Mouse (Mus musculus) lung, postnatal 14 days (tissue): ENCODE results near the gene Cd320.
"Not testable (repeated sequence)": the region's sequence is repeated elsewhere in the genome, so short reads cannot be mapped to it uniquely, and the experiment has no call there.

Experiments
- DNase-seq: peaks from one replicate; pipeline ENCODE4 v3.0.0; 2021

Cd320 gene

DNA sequence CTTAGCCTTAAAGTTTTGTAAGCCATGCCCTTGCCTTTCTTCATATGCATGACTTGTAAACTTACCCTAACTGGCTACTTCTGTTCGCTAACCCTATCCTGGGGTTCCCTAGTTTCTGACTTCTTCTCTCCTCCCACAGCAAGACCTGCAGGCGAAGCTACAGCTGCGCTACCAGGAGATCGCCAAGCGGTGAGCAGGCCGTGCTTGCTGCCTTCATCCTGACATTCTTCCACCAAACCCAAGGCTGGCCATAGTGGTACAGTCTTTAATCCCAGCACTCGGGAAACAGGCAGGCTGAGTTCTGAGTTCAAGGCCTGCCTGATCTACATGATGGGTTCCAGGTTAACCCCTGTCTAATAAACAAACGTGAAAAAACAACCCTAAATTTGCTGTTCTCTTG is 17.4 kb upstream of the Cd320 start:
- no peak for DNase-seq

DNA sequence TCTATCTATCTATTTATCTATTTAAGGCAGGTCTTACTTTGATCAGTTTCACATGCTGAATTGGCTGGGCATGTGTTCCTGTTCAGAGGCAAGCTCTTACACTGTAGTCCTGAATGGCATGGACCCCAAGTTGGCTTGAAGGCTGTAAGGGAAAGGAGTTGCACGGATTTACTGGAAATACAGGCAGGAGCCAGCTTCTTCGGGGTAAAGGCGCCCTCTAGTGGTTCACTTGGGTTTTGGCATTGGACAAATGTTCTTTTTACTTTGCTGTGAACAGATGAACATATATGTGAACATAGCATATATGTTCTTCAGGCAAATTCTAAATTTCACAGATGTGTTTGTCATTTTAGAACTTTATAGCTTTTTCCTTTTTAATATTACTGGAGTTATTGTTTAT is 16.0 kb upstream of the Cd320 start:
- peak; percentile 81 for DNase-seq

DNA sequence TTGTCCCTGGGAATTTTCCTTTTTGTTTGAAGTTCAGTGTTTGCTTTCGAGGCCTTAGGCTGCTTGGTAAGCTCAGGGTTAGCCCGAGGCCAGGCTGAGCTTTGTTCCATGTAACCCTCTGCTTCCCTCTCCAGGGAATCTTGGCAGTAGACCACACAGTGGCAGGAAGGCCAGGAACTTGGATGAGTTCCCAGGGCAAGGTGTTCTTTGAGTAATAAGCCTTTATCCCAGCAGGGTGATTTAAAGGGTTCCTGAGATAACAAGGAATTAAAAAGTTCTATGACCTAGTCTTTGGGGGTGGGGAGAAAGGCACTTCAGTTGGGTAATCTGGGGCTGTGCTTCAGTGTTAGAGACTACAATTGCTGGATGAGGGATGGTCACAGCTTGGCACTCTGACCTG is 14.0 kb upstream of the Cd320 start:
- DNase-seq, result peak; percentile 74

DNA sequence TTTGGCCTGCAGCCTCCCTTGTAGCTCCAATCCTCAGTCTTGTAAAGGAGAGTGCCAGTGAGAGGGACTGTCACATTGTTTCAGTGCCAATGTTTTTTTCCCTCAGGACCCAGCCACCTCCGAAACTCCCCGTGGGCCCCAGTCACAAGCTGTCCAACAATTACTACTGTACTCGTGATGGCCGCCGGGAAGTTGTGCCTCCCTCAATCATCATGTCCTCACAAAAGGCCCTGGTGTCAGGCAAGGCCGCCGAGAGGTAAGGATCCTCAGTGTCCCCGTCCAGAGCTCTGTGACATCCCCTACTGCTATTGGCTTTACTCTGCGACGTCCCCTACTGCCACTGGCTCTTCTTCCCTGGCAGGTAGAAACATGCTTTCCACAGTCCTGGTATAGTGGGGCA is 13.3 kb upstream of the Cd320 start:
- DNase-seq, result no peak

DNA sequence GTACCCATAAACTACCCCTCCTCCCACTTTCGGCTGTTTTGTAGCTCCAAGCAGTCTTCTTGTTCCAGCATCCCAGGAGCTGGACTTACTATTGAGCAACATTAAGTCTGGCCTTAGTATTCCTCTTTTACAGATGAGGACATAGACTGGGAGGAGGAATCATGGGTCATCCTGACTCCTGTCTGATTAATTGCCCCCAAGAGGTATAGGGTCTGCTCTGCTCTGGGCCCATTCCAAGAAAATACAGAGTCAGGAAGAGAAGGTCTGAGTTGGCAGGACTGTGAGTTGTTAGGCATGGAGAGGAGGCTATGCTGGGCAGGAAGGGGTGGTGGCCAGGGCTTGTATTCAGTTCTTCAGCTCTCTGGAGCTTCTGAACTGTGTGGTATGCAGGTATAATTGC is 1.3 kb downstream of the Cd320 start:
- no peak for DNase-seq

DNA sequence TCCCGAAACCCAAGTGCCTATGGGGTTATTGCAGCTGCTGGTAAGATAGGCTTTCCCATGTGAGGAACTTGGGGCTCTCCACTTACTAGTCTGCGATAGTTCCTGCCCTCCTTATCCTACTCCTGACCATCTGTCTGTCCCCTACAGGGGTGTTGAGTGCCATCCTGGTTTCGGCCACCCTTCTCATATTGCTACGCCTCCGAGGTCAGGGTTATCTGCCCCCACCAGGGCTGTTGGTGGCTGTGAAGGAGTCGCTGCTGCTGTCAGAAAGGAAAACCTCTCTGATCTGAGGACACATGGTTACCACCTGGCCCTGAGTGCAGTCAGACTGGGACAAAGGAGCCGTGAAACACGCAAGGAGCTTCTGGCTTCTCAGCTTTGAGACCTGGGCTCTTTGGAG is 5.2 kb downstream of the Cd320 start:
- no peak for DNase-seq

DNA sequence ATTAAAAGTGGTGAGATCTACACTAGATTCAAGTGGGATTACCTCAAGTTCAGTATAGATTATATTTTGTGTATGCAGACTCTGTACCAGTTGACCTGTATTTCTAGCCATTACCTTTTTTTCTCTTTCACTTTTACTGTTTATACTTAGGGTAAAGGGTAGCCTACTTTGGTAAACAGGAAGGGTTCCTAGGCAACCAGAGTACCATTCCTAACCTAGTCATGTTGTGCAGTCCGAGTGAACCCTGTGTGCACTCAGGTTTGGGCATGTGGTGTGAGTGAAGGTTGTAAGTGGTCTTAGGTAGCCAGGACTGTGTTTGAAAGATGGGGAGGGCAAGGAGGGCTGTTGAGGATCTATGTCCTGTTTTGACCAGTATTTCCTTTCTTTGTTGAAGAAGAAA is 8.4 kb downstream of the Cd320 start:
- no peak for DNase-seq

DNA sequence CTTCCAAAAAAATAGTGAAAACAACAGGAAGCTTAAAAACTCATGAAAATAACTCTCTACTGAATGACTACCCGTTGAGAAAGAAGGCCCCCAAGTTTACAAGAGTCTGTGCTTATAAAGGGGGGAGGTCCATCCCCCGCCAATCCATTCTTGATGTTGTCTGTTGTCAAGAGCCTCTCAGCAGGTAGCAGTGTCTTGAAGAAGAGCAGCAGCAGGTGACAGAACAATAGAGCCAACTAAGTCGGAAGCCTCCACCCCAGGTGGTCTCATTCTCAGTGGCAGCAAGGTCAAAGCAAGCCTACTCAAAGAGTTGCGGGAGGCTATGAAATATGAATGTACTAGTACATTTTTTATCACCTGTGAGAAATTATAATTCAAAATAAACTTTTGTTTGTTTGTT is 14.9 kb downstream of the Cd320 start:
- no peak for DNase-seq

DNA sequence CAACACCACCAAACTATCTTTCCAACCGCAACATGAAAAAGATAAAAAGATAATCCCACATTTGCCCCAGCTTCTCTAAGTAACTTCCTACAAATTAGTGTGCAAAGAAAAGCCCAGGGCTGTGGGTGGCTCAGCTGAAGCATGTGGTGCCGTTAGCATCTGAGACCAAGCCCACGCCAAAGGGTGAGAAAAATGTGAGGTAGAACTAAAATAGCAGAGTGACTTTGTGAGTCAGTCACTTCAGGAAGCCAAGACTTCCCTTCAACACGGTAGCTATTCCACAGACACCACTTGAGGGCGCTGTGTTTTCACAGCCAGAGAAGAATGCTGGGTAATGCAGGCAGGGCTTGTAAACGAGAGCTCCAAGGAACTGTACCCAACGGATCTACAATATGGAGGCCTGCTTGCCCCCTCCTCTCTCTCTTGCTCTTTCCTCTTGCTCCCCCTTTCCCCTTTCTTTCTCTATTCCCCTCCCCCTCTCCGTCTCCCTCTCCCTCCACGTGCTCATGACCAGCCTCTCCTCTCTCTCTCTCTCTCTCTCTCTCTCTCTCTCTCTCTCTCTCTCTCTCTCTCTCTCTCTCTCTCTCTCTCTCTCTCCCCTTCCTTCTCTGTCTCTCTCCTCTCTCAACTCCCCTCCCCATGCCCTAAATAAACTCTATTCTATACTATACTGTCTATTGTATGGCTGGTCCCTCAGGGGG is 22.6 kb downstream of the Cd320 start:
- DNase-seq, result peak; percentile 53

DNA sequence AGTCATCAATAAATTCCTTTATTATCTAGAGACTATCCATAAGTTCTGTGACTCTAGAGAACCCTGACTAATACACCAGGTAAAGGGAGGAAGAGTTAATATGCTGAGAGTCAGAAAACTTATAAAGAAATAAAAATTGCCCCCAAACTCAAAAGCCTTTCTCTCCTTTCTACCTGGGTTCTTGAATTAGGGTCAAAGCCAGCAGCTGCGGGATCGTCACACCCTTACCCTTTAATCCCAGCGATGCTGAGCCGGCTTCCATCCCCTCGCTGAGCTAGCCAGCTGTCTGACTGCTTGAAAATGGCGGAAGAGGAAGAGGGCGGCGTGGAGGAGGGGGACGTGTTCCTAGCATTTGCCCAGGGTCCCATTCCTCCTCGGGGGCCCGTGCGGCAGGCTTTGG is 30.6 kb downstream of the Cd320 start, which contains the start of gene Gm7029:
Gene Gm7029 (plus strand): TSS at position 301 of the 400 bp plus-strand sequence.
- not testable (repeated sequence) for DNase-seq

DNA sequence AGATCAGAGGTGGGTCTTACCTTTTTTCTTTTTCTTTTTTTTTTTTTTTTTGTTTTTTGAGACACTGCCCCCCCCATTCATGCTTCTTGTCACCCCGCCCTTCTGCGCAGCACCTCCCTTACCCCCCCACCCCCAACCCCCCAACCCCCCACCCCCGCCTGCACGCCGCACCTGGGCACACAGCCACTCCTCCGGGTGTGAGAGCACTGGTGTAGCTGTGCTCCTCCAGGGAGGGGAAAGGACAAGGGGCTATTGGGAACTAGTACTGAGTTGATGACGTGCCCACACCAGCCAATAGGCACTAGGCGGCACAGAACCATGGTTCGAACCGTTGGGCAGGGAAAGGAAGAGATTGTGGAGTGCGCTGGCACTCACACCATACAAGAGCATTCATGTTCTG is 31.5 kb downstream of the Cd320 start:
- peak; percentile 3 for DNase-seq

DNA sequence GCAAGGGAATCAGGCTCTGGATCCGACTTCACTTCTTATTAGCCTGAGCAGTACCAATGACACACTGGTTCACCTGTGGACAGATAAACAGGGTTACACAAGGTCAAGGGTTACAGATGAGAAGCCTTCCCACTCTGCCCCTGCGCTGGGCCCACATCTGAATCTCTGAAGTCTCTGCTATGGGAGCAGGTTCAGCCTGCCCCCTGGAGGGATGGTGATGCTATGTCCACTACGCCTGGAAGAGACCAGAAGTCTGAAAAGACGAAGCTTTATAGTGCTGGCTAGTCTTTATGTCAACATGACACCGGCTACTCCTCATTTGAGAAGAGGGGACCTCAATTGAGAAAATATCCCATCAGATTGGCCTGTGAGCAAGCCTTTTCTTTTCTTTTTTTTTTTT is 32.9 kb downstream of the Cd320 start:
- not testable (repeated sequence) for DNase-seq

DNA sequence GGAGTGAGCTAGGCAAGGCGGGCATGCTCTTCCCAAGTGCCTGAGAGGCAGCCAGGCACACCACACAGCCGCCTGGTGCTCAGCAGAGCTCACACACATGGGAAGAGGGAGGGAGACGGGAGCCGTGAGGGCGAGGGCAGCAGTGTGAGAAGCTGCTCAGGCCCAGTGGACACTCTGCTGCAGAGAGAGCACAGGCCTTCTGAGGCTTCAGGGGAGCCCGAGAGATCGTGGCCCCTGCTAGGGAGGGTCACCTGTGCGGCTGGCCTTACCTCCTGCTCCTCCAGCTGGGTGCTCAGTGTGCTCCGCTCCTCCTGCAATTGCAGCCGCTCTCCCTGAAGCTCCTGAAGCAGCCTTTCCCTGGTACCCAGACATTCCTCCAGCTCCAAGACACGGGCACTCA is 41.4 kb downstream of the Cd320 start:
- DNase-seq, result not testable (repeated sequence)

DNA sequence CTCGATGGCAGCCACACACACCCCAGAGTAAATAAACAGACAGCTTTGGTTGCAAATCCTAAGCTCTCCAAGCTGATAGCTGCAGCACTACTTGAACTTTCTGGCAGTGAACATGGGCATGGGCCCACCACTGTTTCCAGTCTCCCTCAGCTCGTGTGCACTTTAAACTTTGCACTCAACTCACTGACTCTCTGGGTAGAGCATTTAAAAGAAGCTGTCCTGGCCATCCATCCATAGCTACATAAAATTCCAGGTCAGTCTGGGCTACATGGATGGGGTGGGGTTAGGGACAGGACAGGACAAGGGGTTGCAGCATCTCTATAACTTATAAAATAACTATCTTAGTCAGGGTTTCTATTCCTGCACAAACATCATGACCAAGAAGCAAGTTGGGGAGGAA is 44.9 kb downstream of the Cd320 start:
- DNase-seq, result not testable (repeated sequence)

DNA sequence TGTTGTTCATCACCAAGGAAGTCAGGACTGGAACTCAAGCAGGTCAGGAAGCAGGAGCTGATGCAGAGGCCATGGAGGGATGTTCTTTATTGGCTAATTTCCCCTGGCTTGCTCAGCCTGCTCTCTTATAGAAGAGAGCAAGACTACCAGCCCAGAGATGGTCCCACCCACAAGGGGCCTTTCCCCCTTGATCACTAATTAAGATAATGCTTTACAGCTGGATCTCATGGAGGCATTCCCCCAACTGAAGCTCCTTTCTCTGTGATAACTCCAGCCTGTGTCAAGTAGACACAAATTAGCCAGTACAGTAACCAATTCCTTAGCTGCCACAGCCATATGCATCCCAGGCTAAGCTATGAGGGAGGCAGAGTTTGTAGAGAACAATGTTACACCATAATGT is 45.3 kb downstream of the Cd320 start:
- not testable (repeated sequence) for DNase-seq

DNA sequence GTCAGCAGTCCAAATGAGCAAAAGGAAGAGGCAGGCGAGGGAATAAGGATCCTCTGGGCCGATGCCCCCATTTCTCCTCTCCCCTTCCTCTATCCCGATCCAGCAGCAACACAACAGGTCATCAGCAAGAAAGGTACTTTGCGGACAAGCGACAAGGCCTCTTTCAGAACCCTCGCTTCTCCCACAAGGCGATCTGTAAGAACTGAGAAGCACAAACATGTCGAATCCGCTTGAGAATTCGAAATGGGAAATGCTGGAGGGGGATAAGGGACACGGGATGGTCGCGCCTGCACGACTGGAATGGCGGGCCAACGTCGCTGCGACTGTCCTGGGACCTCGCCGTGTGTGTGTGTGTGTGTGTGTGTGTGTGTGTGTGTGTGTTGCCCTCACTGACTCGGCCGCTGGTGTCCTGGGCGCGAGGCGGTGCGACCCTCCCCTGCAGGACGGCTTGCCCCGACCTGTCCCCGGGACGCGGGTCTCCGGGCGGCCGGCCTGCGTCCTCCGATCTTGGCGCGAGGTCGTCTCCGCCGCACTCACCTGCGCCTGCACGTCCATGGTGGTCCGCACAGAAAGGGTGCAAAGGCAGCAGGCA is 47.1 kb downstream of the Cd320 start:
- DNase-seq, result not testable (repeated sequence)

DNA sequence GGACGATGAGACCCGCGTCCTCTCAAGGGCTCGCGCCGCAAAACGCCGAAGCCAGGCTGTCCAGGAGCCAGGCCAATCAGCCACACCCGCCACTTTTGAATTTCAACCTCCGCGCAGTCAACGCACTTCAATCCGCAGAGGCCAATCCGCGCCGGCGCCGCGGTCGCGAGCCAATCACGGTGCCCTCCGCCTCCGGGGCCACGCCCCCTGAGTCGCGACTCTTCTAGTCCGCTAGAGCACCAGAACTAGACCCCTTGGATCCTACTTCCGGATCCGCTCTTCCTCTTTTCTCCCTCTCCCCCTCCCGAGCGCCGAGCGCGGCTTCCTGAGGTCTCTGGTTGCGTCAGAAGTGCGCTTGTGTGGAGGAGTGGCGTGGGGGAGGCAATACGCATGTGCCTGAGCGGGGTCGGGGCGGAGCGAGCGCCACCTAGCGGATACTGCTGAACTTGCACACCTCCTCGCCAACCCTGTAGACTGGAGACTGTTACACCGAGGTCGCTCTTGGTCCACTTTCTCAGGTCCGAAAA is 47.7 kb downstream of the Cd320 start, which contains the start of gene Kifc1:
Gene Kifc1 (minus strand): TSS at position 129 of the 527 bp plus-strand sequence.
- peak; percentile 99 for DNase-seq

DNA sequence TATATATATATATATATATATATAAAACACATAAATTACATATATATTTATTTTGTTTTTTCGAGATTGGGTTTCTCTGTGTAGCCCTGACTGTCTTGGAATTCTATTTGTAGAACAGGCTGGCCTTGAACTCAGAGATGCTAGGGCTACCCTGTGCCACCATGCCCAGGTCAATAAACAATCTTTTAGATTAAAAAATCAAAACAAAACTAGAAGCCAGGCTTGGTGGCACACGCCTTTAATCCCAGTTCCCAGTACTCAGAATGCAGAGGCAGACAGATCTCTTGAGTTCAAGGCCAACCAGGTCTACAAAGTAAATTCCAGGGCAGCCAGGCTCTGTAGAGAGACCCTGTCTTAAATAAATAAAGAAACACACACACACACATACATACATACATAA is 48.5 kb downstream of the Cd320 start:
- no peak for DNase-seq

DNA sequence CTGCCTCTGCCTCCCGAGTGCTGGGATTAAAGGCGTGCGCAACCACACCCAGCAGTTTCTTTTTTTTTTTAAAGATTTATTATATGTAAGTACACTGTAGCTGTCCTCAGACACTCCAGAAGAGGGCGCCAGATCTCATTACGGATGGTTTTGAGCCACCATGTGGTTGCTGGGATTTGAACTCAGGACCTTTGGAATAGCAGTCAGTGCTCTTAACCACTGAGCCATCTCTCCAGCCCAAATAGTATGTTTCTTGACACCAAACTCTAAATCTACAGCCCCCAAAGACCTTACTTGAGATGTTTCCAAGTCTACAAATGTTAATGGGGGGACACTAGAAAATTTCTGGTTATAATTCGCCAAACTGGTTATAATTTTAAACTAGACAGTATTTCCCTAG is 49.0 kb downstream of the Cd320 start:
- DNase-seq, result not testable (repeated sequence)

DNA sequence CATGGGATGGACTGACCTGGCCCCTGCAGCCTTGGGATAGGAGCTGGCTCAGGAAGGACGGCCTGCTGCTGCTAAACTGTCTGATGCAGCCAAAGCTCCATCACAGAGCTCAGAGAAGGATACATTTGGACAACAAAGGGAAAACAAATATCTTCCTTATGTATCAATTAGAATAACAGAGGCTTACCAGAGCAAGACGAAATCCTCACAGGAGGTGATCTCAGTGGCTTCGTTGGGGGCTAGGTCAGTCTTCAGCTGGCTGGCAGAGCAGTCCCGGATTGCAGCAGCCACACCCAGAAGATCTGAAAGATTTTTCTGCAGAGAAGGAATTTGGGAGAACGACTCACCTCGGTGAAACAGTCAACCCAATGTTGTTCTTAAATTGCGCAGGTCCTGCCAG is 49.5 kb downstream of the Cd320 start:
- no peak for DNase-seq

DNA sequence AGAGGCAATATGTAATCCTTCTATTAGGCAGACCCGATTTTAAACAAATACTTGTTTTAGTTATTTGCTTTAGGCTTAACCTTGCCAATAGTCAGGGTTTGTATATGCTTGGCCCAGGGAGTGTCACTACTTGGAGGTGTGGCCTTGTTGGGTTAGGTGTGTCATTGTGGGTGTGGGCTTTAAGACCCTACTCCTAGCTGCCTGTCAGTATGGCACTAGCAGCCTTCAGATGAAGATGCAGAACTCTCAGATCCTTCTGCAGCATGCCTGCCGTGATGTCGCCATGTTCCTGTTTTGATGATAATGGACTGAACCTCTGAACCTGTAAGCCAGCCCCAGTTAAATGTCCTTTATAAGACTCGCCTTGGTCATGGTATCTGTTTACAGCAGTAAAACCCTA is 50.1 kb downstream of the Cd320 start:
- not testable (repeated sequence) for DNase-seq

DNA sequence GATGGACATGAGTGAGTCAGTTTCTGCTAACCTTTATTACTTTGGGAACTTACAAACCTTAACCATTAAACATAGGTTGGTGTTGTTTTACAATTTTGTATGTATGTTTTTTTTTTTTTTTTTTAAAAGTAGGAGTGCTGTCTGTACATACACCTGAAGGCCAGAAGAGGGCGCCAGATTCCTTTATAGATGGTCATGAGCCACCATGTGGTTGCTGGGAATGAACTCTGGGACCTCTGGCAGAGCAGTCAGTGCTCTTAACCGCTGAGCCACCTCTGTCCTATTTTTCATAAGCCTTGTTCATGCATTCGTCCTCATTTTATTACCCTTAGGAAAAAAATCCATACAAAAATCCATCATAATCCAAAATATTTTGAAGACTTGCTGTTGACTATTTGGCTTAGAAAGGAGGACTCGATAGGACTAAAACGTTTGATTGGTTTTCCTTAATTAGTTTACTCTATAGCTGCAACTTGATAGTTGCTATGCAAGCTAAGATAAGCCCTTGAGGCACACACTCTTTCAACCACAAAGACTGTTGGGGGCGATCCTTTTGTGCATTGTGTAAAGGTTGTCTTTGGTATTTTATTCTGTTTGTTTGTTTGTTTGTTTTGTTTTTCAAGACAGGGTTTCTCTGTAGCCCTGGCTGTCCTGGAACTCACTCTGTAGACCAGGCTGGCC is 54.4 kb downstream of the Cd320 start:
- peak; percentile 65 for DNase-seq

DNA sequence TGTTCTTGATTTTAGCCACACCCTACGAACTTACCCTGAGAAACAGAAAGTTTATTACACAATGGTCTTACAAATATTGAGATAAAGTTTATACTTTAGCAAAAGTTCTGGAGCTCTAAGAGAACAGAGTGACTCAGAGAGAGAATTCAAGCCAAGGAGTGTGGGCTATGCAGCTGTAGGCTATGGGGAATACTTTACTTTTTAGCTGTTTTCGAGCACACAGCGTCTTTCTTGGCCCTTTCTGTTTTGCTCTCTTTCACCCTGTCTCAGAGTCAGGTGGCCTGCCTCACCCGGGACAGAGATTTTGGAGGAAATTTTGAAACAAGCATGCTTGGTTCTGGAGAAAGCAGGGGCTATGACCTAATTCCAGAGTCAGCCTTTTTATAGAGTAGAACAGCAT is 55.3 kb downstream of the Cd320 start:
- DNase-seq, result not testable (repeated sequence)
